Mouse (Mus musculus) urinary bladder, postnatal 36 days (tissue): ENCODE measurements around the gene Gja3.

Source experiments
- DNase-seq, 2 experiments: peaks; one replicate each; pipeline ENCODE4 v3.0.0; 2022; ENCODE audit warnings: low spot score in 2 of 2, mixed read lengths in 1 of 2

Gja3 gene

GRCm38 (mm10) chr14:57057563-57058321, at the start of gene Gja3:
Gene Gja3 (minus strand): TSS chr14:57058100.
- no peak for DNase-seq

DNA sequence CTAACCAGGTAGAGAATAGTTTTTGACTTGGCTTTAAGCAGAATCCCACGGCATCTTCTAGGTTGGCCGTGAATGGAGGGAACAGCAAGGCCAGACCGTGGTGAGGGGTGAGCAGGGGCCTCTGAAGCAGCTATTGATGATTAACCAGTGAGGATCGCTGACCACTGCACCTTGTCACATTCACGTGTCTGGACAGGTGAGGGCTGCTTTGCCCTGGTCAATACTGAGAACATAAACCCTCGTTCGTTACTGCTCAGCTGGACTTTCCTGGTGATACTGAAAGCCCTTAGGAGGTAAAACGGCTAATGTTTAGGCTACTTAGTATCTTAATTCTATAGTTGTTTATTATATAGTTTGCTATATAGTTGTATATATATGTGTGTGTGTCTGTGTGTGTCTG, 49.2 kb upstream of the Gja3 start:
- no peak for DNase-seq

DNA sequence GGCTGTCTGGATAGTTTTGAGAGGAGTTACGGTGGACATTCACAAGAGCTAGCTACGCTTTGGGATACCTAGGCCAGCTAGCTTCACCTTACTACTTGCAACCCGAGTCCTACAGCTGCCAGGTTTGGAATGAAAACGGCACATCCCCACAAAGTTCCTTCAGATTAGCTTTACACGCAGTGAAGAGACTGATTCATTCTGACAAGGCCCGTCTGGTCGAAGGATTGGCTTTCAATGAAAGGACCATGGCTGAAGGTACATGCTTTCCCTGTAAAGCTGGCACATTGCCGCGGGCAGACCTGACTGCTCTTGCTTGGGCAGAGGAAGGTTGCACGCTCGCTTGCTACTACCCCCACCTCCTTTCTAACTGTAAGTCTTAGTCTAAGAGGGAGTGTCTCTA, 47.8 kb upstream of the Gja3 start:
- DNase-seq: no peak

- no peak for DNase-seq
These were observed 47.2 kb upstream of the Gja3 start for GRCm38 (mm10) chr14:57105111-57105510.

- DNase-seq: peak; percentile 38 to 57
These were observed 46.5 kb upstream of the Gja3 start, which contains the start of gene Gjb2 for GRCm38 (mm10) chr14:57104106-57105023. Gene Gjb2 (minus strand): TSS chr14:57104702.

DNA sequence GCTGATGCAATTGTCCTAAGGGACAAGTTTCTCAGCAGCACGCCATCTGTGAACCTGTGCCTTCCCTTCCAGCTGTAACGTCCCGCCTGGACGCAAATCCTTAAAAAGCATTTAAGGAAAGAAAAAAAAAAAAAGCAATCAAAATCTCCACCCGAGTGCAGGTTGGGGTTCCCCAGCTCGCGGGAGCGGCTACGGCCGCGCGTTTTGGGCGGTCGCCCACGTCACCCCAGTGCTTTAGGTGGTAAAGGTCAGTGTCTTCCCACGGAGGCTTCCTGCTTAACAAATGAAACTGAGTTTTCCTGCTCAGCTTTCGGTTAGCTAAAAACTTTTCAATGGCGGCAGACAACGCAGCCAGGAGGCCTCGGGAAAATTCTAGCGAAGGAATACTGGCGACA, 45.8 kb upstream of the Gja3 start:
- DNase-seq: no peak

- no peak for DNase-seq
These were observed 45.2 kb upstream of the Gja3 start for GRCm38 (mm10) chr14:57103121-57103520.

- DNase-seq: no peak
These were observed 43.7 kb upstream of the Gja3 start for GRCm38 (mm10) chr14:57101623-57102022.

- no peak for DNase-seq
These were observed 38.0 kb upstream of the Gja3 start for GRCm38 (mm10) chr14:57095855-57096254.

- peak in 1 of 2 experiments; percentile 52 for DNase-seq
These were observed 35.1 kb upstream of the Gja3 start for GRCm38 (mm10) chr14:57093029-57093428.

DNA sequence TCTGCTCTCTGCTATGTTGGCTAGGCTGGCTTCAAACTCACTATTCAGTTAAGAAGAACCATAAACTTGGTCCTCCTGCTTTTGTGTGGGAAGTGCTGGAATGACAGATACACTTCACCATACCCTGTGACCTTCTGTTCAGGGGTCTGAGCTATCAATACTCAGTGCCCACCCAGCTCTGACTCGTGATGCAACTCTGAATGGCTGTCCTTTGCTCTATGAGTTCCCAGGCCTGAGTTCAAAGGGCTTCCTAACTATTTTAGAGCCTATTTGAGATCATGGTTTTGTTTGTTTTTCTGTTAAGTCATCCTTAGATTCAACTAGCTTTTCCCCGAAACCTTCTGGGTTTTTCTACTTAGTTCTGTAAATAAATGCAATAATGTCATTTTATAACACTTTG, 32.1 kb upstream of the Gja3 start:
- DNase-seq: no peak

DNA sequence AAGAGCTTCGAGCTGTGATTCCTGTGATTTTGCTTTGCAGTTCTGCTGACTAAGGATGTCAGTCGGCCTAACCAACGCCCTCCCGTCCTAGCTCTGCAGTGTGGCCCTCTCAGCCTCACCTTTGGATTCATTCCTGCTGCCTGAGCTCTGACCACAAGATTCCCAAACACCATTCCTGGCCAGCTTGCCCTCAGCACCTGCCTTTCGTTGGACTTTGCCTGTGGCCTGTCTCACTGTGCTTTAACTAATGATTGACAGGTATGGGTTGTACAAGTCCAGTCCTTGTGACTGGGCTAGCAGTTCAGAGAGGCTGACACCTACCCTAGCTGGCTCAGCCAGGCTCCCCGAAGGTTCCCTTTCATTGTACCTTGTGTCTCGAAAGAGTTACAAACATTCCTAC, 31.2 kb upstream of the Gja3 start:
- DNase-seq: no peak

GRCm38 (mm10) chr14:57084180-57084668, 26.3 kb upstream of the Gja3 start:
- DNase-seq: peak; percentile 33 to 36

- DNase-seq: no peak
These were observed 25.0 kb upstream of the Gja3 start for GRCm38 (mm10) chr14:57082863-57083262.

DNA sequence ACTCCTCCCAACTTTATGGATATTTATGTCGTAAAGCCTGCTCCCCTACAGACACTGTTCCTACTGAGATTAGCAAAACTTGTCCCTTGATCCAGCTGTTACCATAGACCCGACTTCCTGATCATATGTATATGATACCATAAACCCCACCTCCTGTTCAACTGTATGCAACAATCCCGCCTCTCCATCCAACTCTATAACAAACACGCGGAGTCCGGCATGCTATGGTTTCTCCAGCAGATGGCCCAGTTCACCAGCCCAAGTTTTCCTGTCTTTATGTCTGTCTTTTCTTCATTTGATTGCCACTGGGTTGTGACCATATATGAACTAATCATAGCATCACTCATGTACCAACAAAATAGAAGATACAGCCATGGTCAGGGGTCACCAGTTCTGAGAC, 17.6 kb upstream of the Gja3 start:
- DNase-seq: peak in 1 of 2 experiments; percentile 34

- peak in 1 of 2 experiments; percentile 43 for DNase-seq
These were observed 12.0 kb upstream of the Gja3 start for GRCm38 (mm10) chr14:57069906-57070305.

DNA sequence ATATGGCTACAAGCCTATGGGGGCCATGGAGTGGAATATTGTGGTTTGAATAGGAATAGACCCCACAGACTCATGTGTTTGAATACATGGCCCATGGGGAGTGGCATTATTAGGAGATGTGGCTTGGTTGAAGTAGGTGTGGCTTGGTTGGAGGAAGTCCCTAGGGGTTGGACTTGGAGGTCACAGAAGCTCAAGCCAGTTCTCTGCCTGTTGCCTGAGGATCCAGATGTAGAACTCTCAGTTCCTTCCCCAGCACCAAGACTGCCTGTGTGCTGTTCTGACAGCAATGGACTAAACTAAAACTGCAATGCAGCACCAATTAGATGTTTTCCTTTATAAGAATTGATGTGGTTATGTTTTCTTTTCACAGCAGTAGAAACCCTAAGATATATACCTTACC, 8.2 kb upstream of the Gja3 start:
- no peak for DNase-seq

DNA sequence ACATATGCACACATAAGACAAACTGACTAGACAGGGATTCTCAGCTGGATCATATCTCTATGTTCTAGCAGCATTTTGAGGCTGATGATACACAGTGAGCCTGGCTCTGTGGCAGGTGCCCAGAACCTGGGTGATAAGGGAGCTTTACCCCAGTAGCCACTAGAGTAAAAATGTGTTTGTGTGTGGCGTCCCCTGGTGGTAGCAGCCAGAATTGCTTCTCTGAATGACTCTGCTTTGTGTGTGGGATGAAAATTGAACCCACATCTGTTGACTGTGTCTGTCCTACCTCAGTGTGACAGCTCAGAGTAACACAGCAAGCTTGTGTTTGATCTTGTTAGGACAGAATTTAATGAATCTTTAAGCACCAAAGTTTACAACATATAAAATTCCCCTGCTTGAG, 2.2 kb upstream of the Gja3 start:
- DNase-seq: peak; percentile 57

- no peak for DNase-seq
These were observed 717 bp downstream of the Gja3 start for GRCm38 (mm10) chr14:57057204-57057562.

GRCm38 (mm10) chr14:57052713-57053112, 5.2 kb downstream of the Gja3 start:
- no peak for DNase-seq

GRCm38 (mm10) chr14:57043863-57044262, 14.0 kb downstream of the Gja3 start:
- no peak for DNase-seq

DNA sequence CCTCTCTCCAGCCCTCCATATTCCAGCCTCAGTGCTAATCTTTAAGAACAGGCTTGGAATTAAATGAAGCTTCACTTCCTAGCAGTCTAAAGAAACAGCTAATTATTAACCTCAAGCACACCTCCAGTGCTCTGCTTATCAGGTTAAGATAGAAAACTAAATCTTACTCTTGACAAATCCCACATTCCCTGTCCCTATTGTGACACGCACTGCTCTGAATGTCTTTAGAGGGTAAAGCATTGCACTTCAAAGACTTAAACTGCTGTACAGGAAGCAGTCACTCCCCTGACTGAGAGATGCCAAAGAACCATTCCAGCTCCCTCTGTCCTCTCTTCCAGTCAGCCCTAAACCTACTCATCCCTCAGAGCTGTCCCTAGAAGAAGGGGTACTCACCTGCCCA, 16.5 kb downstream of the Gja3 start:
- no peak for DNase-seq
